Mouse (Mus musculus) heart, adult 8-10 months (tissue): ENCODE results near the gene Cadps. TPM values are rescaled to one million over a fixed set of nuclear protein-coding genes. Genes with fewer than 3 reads are reported as not detected.

ENCODE experiments used
- DNase-seq: peaks from one replicate; pipeline ENCODE4 v3.0.0; 2022; ENCODE audit warnings: low spot score
- total RNA-seq, 4 experiments: library from RNA; stranded (reverse); gene quantifications; 2 replicates each; pipeline ENCODE4 v1.2.4; 2022

Cadps gene
- total RNA-seq, 4 experiments from 2014 or later = 0.06 to 0.17 (median 0.11) TPM

DNA sequence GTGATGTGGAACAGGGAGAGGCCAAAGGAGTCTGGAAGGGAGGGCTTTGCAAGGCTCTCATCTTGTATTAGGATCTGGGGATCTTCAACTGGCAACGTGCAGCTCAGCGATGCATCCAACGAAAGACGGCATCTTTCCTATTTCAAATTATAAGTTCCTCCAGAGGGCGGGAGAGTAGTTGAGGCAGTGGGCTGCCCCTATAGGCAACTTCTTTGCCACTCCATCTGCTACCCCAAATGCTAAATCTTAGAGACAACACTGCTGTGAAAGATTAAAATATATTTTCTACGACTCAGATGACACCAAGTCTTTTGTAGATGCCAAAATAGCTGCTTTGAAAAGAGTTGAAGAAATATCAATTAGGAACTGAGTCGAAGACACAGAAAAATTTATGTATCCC lies 315.9 kb downstream of the Cadps start:
- DNase-seq = no peak

DNA sequence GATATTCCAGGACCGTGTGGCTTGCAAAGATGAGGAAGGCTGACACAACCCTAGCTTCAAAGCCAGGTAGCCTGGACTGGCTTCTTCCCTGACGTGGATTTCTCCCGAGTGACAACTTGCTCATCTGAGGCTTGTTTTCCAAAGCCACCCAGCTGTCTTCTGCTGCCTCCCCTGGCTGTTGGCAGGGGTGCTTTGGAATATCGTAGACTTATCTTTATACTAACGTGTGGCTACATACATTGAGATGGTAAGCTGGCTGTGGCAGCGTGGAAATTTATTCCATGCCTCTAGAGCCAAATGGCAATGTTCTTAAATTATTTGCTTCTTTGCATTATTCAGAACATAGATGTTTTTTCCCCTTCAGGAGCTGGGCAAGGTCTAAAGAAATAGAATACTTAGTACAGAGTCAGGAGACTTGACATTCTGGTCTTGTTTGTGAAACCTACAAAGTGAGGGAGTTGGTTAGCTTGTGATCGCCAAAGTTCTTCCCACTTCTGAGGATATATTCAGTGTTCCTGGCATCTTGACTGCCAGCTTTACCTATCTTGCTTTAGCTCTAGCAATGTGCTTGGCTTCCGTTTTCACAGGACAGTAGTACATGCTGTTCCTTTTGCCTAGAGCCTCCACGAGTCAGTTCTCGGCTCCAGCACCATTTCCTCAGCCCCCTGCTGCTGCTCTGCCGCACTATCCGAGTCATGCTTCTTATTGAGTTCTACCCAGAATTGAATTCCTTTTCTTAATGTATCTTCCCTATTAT lies 318.5 kb downstream of the Cadps start:
- no peak for DNase-seq

- DNase-seq = no peak
Observed at GRCm38 (mm10) chr14:12462206-12462605, 360.7 kb downstream of the Cadps start.

DNA sequence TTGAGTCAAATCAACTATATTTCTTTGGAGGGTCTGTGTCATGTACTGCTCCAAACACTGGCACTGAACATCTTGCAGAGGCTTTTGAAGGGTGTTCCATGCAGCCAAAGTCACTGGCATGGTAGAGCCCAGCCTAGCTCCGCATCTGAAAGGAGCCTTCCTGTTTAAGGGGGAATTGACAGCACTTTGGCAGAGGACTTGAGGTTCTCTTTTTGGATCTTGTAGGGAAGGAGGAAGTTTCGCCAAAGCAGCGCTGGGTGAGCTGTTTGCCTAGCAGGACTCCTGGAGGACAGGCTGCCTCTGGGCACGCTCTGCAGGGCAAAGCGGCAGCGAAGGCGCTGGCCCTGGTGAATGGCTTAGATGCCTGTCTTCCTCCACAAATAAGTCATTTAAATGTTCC lies 363.2 kb downstream of the Cadps start:
- no peak for DNase-seq

- DNase-seq = no peak
Observed at GRCm38 (mm10) chr14:12455064-12455591, 367.8 kb downstream of the Cadps start.

- DNase-seq = no peak
Observed at GRCm38 (mm10) chr14:12450807-12451206, 372.1 kb downstream of the Cadps start.

GRCm38 (mm10) chr14:12448883-12449282 lies 374.0 kb downstream of the Cadps start:
- no peak for DNase-seq

DNA sequence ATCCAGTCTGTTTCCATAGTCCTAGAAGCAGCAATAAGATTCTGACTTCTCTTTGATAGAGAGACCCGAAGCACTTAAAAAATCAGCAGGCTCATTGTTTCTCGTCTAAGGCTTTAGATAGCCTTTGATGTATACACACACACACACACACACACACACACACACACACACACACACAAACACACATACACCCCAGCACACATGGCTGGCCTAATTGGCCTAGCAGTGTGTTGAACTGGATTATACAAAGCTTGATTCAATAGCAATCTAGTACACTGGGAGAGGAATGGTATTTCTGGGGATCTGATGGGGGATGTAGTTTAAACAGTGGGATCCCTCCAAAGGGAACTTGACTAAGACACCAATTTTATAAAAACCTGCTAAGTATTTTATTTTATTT lies 381.9 kb downstream of the Cadps start:
- no peak for DNase-seq

GRCm38 (mm10) chr14:12437976-12438375 lies 384.9 kb downstream of the Cadps start:
- DNase-seq = no peak

DNA sequence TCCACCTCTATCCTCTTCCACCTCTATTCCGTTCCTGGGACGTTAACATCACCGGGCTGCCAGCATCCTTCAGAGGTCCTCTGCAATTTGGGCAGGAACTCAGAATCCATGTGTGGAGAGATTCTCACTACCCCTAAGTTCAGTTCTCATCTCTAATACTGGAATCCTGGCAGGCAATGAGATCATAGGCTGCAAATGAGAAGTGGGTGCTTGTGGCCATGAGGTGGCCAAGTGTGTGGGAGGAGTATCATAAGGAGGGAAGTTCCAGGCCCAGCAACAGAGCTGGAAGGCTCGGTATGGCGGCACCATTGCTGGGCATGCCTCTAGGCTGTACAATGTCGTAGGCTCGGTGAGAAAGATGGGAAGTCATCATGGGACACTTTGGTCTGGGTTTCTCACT lies 385.5 kb downstream of the Cadps start:
- DNase-seq = no peak

DNA sequence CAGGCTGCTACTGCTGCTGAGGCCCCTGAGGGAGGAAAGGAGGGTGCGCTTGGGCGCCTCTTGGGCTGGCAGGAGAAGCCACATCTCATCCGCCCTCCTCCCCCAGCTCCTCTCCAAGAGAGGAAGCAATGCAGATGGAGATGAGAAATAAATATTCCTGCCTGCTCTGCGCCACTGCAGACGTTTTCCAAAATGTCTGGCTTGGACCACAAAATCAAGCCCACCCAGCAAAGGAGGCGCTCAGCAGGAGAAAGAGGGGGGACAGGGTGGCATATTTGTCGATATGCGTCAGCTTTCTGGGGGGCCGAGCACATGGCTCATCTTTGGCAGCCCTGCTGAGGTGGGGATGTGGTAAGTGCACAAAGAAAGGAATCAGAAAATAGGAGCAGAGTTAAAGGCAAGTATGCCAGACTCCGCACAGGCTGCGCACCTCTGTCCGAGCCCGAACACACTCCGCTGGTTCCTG lies 385.9 kb downstream of the Cadps start:
- no peak for DNase-seq

DNA sequence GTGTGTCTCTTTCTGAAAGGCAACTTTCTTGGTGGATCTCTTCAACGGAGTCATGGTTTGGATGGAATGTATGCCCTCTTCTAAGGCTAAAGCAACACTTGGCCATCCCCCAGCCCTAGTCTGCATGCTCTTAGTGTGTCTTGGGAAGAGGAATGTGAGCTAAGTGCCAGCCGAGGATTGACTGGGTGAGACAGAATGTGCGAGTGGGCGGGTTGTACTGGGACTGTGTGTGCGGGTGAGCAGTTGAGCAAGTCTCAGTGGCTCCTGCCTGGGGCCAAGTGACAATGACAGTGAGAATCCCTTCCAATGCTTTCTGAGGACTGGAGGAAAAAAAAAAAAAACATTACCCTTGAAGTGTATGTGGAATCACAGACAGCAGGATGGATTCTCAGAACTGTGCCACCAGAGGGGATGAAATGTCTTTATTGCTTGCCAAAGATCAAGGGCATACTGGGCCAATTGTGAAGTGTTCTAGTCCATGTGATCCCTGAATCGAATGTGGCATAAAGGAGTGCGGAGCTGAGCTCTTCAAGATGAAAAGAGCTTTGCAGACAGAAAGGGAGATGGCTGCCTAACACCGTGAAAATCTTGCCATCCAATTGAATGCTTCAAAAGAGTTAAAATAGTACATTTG lies 394.7 kb downstream of the Cadps start:
- DNase-seq = no peak

DNA sequence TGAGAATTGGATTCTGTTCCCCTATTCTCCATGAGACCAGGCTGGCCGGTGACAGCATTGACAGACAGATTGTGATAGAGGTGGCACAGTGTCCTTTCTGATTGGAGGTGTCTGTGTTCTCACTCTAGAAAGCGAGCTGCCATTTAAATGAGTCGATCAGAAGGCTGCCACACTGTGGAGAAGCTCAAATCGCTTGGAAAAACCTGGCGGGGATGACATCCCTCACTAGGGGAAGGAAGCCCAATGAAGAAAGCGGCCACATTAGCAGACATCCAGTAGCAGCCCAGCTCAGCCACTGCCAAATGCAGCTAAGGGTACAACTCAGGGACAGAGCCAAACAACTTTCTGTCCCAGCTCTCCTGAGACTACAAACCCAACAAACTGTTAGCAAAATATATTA lies 397.6 kb downstream of the Cadps start:
- DNase-seq = no peak

DNA sequence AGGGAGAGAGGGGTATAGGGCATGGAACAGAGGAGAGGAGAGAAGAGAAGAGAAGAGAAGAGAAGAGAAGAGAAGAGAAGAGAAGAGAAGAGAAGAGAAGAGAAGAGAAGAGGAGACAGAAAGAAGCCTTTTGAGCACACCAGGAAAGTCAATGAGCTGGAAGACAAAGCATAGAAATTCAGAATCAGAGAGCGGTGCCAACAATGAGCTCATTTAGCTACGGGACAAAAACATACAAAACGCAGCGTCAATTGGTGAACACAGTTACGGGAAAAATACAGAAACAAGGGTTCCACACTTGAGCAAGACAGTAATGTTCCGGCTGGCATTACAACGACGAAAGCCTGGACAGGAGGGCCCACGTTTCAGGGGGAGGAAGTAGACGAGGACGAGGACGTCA lies 412.6 kb downstream of the Cadps start:
- no peak for DNase-seq

DNA sequence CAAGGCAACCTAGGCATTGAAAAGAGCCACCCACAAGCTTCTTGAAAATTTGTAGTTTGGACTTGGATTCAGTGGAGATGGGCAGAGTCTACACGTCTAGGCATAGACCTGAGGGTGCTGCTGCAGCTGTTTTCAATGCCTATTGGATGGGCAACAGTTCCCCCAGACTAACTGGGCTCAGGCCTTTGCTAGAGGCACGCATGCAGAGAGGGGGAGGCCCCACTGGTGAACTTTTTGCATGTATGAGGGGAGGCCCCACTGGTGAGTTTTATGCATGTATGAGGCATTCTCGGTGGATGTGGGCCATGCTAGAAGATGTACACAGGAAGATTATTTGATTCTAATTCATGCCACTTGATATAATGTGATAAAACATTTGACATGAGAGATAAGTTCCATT lies 413.1 kb downstream of the Cadps start:
- DNase-seq = no peak

- no peak for DNase-seq
Observed at GRCm38 (mm10) chr14:12406588-12406987, 416.3 kb downstream of the Cadps start.

DNA sequence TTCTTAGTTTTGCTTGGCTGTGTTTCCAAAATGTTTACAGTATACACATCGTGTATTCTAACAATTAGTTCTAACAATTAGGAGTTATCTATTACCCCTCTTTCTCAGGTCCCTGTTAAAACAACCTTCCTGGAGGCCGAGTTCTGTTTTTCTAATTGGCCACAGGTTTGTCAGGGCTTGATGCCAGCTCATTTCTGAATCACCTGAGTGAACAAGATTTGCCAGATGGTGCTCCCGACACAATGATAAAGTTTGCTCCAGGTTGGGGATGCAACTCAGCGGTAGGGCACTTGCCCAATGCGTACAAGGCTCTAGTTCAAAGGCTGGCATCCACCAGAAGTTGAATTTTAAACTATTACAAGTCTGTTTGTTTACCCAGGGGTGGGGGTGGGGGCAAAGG lies 417.7 kb downstream of the Cadps start:
- no peak for DNase-seq

- no peak for DNase-seq
Observed at GRCm38 (mm10) chr14:12404724-12405123, 418.2 kb downstream of the Cadps start.

DNA sequence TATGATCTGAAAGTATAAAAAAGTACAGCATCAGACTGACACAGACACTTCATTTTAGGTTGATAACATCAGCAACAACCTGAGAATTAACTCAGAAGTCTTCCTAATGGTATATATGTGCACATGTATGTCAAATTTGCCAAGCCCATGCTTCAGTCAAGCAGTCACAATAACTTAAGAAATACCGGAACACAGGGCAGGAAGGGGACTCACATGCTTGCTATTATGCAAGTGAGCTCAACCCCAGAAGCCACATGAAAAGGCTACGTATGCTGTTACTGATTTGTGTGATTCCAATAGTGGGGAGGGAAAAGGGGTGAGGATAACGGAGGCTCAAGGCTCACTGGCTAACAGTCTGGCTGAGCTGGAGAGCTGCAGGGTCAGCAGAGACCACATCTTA lies 418.8 kb downstream of the Cadps start:
- no peak for DNase-seq

- DNase-seq = no peak
Observed at GRCm38 (mm10) chr14:12400116-12400515, 422.8 kb downstream of the Cadps start.

- DNase-seq = no peak
Observed at GRCm38 (mm10) chr14:12397561-12397960, 425.3 kb downstream of the Cadps start.

DNA sequence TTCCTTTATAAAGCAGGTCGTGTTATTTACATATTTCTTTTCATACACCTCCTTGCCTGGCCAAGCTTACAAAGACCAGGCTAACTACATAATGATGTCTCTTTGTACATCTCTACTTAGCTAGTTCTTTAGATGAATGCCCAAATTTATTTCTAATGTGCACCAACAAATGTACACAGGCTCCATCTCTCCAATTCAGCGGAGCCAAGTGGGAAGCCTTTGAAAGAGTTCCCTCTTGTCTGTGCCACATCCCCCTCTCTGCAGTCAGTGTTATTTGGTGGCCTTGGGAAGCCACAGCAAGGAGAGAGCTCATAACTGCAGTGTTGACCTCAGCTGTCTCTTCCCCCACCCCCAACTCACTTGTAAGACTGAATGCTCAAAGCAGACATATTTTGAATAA lies 428.6 kb downstream of the Cadps start:
- no peak for DNase-seq

GRCm38 (mm10) chr14:12393271-12393861 lies 429.5 kb downstream of the Cadps start:
- DNase-seq = no peak
